Mouse (Mus musculus): ENCODE results near the gene Serpina9. TPM values are rescaled to one million over a fixed set of nuclear protein-coding genes. Genes with fewer than 3 reads are reported as not detected.
A peak's percentile ranks its signal among the peaks of the same experiment; 100 is the strongest.

Gene Serpina9
- polyA plus RNA-seq, 1 experiment from 2014 or later = not detected

DNA sequence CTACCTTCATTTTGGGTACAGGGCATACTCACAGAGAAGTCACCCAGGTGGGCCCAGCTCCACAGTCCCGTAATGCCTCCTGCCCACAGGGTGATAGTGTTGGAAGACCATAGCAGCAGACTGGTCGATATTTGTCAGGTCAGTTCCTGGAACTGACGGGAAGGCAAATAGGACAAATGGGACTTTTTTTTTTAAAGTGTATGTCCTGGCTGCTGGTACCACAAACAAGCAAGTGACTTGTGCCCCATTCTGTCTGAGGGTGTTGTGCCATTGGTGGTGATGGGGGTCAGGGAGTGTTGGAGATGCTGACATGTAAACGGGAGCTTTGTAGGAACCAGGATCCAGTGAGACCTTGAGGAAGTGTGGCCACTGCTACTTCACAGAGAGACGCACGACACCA lies 23.7 kb downstream of the Serpina9 start, which contains the start of gene Serpina11:
Serpina11 (minus strand) TSS at position 101 of the 400 bp plus-strand sequence.
- no peak for ATAC-seq (ENCODE audit: low read depth)
- Histone ChIP-seq H3K27ac (peak within 1 kb of the TSS; percentile 70), H3K4me1 (replicated peaks) (peaks cover 4% of the 10 kb centered on the region), H3K4me3 (replicated peaks) (no peak within 1 kb of the TSS), H3K36me3 (no peaks in the 10 kb centered on the region), H3K9ac (no peak within 1 kb of the TSS), H3K9me3 (replicated peaks) (no peaks in the 10 kb centered on the region), H3K27me3 (no peaks in the 10 kb centered on the region), H3K4me2 (0 out of 2 replicates have a peak within 1 kb of the TSS, but pooled peaks have one; percentile 19)
- 64% methylated on average over 6 of the region's 6 CpGs for WGBS (ENCODE audit: insufficient replicate concordance)
- DNase-seq = no peak

DNA sequence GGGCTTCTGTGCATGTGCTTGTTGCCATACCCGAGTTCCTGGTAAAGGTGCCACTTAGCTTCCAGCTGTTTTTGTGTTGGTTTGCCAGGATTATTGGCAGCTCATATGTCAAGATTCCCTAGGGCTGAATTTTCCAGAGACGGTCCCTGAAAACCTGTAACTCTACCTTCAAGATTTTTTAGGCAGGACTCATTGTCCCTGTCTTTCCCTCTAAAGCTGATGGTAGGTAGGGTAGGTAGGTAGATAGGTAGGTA lies 24.1 kb downstream of the Serpina9 start:
- 59% methylated on average over 2 of the region's 2 CpGs for WGBS (ENCODE audit: insufficient replicate concordance)

DNA sequence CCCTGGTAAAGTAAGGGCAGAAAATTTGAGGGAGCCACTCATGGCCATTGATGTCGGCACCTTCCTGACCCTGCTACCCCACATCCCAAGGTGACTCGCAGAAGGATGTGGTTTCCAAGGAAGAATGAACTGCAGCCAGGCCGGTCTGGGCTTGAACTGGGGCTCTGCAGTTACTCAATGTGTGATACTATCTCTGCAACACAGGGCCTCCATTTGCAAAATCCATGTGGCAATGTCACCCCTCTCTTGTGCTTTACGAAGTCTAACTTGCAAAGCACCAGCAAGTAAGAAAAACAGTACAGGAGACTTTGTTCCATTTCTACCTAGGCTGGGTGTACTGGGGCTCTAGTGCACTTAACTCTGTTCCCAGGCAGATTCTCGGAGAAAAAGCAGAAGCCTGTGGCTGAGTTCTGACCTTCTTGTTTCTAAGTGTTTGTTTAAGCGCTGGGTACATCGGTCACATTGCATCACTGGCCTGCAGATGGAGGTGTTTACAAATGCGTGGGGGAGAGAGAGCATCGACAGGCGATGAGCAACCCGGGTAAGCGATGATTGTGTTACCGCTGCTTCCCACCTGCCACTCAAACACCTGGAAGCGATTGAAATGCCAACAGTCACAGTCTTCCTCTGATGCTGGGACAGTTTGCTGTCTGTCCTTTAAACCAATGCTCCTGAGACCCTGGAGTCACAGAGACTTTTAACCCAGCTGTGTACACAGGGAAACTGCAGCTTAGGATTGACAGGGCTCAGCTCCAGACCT lies 24.6 kb downstream of the Serpina9 start:
- Histone ChIP-seq H3K27ac (peak overlapping the region; percentile 70), H3K9ac (no peak overlapping the region)

More for the DNA sequence above, 24.1 kb downstream of the Serpina9 start:
- DNase-seq (no peak), ATAC-seq (ENCODE audit: low read depth) (no peak)
- Histone ChIP-seq H3K9me3 (replicated peaks) (no peaks in the 10 kb centered on the region), H3K27me3 (no peaks in the 10 kb centered on the region), H3K4me2 (0 out of 2 replicates have a peak overlapping the region, but pooled peaks have one; percentile 19), H3K27ac (peak overlapping the region; percentile 70), H3K4me1 (replicated peaks) (peaks cover 4% of the 10 kb centered on the region), H3K4me3 (replicated peaks) (no peak overlapping the region), H3K36me3 (no peaks in the 10 kb centered on the region), H3K9ac (no peak overlapping the region)

DNA sequence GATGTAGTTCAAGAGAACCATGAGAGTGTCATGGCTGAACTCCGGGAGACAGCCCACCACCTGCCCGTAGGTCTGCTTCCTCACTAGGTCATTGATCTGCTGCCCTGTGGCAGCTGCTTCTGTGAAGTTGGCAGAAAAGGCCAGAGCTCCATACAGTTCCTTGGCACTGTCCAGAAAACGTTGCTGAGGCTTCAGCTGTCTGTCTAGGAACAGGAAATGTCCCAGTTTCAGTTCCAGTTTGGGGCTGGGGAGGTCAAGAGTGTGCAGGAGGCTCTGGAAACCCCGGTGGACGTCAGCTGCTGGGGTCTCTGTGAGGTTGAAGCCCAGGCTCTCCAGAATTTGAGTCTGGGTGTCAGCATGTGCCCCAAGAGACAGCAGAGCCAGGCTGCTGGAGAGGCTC lies 27.7 kb downstream of the Serpina9 start:
- H3K27ac ChIP-seq = no peak overlapping the region
- whole genome bisulfite sequencing (ENCODE audit: insufficient replicate concordance) = 46% methylated on average over 5 of the region's 5 CpGs
- peaks cover 4% of the 10 kb centered on the region for H3K4me1 ChIP-seq (replicated peaks)
- H3K9me3 ChIP-seq (replicated peaks) = no peaks in the 10 kb centered on the region
- H3K9ac ChIP-seq = no peak overlapping the region
- no peaks in the 10 kb centered on the region for H3K36me3 ChIP-seq
- no peaks in the 10 kb centered on the region for H3K27me3 ChIP-seq
- no peak overlapping the region for H3K4me3 ChIP-seq (replicated peaks)
- DNase-seq (no peak), ATAC-seq (ENCODE audit: low read depth) (no peak)
- no peak overlapping the region for H3K4me2 ChIP-seq

More for the DNA sequence above, 24.6 kb downstream of the Serpina9 start:
- H3K4me2 ChIP-seq = 0 out of 2 replicates have a peak overlapping the region, but pooled peaks have one; percentile 19
- H3K36me3 ChIP-seq = no peaks in the 10 kb centered on the region
- no peak overlapping the region for H3K4me3 ChIP-seq (replicated peaks)
- no peaks in the 10 kb centered on the region for H3K27me3 ChIP-seq
- DNase-seq (no peak), ATAC-seq (ENCODE audit: low read depth) (peak; percentile 61)
- no peaks in the 10 kb centered on the region for H3K9me3 ChIP-seq (replicated peaks)
- H3K4me1 ChIP-seq (replicated peaks) = peaks cover 4% of the 10 kb centered on the region
- 39% methylated on average over 14 of the region's 14 CpGs for WGBS (ENCODE audit: insufficient replicate concordance)

DNA sequence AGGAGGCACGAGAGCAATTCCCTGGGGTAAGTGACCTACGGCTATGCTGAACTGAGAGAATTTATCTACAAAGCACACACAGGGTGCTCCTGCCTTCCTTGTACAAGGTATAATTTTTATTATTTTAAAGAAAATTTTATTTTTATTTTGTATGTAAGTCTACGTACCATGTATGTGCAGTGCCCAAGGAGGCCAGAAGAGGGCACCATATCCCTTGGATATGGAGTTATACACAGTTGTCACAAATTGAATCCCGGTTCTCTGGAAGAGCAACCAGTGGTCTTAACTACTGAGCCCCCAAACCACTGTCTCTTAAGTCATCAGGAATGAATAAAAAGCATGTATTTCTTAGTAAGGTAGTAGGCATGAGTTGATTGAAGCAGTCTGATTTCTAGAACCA lies 28.6 kb downstream of the Serpina9 start:
- no peak overlapping the region for H3K4me3 ChIP-seq (replicated peaks)
- peaks cover 4% of the 10 kb centered on the region; the same call in 1 of the 2 replicates for H3K4me1 ChIP-seq (replicated peaks)
- WGBS (ENCODE audit: insufficient replicate concordance) = 60% methylated on average over 4 of the region's 4 CpGs
- H3K36me3 ChIP-seq = no peaks in the 10 kb centered on the region
- H3K27me3 ChIP-seq = no peaks in the 10 kb centered on the region
- no peak for DNase-seq
- H3K9me3 ChIP-seq (replicated peaks) = no peaks in the 10 kb centered on the region
- no peak for ATAC-seq (ENCODE audit: low read depth)
- no peak overlapping the region for H3K9ac ChIP-seq
- no peak overlapping the region for H3K27ac ChIP-seq
- H3K4me2 ChIP-seq = no peak overlapping the region

DNA sequence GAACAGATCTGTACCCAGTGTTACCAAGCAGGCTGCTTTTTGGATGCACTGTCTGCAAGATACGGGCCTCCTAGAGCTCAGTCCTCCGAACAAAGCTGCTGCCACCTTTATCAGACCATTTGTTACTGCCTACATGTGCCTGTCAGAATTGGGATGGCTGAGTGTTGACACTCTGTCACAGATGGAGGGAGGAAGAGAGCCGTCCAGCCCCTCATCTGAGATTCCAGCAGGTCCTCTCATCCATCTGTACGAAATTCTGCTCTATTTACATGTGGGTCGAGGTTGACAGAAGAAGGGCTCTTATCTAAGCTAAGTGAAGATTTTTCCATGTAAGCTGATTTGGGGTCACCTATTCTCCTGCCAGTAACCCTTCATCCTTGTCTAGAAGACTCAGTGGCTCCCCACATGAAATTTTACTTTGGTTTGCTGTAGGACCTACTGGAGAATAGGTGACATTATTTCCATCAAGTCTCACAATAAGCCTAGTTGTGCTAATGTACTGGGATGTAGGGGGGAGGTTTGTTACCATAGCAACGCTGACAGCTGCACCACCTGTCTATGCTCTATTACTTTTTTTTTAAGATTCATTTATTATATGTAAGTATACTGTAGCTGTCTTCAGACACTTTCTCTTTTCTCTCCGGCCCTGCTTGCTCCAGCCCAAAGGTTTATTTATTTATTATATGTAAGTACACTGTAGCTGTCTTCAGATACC lies 31.8 kb downstream of the Serpina9 start:
- H3K9me3 ChIP-seq (replicated peaks) = no peaks in the 10 kb centered on the region
- ATAC-seq (ENCODE audit: low read depth) (no peak), DNase-seq (no peak)
- no peaks in the 10 kb centered on the region for H3K27me3 ChIP-seq
- H3K4me3 ChIP-seq (replicated peaks) = no peak overlapping the region
- WGBS (ENCODE audit: insufficient replicate concordance) = 63% methylated on average over 7 of the region's 7 CpGs
- H3K4me1 ChIP-seq (replicated peaks) = no peaks in the 10 kb centered on the region
- no peaks in the 10 kb centered on the region for H3K36me3 ChIP-seq
- no peak overlapping the region for H3K9ac ChIP-seq
- H3K4me2 ChIP-seq = no peak overlapping the region
- H3K27ac ChIP-seq = no peak overlapping the region

DNA sequence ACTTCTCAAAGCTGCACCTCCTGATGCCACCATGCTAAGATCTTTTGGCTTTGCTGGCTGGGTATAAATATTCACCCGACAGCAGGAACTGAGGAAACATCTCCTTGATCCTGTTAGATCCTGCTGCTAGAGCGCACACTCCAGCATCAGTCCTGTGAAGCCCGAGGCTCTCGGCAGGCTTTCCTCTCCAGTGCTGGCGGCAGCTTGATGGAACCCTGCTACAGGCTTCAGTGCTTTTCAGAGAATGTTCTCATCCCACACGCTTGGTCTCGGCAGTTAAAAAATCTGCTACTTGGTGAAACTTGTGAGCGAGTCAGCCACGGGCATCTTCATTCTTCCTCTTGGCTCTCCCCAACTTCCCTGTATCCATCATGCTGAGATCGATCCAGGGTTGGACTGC lies 35.3 kb downstream of the Serpina9 start:
- no peak overlapping the region for H3K27ac ChIP-seq
- WGBS (ENCODE audit: insufficient replicate concordance) = 72% methylated on average over 10 of the region's 10 CpGs
- H3K9ac ChIP-seq = no peak overlapping the region
- H3K36me3 ChIP-seq = no peaks in the 10 kb centered on the region
- no peak overlapping the region for H3K4me3 ChIP-seq (replicated peaks)
- H3K27me3 ChIP-seq = no peaks in the 10 kb centered on the region
- H3K4me2 ChIP-seq = no peak overlapping the region
- H3K9me3 ChIP-seq (replicated peaks) = no peaks in the 10 kb centered on the region
- H3K4me1 ChIP-seq (replicated peaks) = no peaks in the 10 kb centered on the region
- ATAC-seq (ENCODE audit: low read depth) (no peak), DNase-seq (no peak)

DNA sequence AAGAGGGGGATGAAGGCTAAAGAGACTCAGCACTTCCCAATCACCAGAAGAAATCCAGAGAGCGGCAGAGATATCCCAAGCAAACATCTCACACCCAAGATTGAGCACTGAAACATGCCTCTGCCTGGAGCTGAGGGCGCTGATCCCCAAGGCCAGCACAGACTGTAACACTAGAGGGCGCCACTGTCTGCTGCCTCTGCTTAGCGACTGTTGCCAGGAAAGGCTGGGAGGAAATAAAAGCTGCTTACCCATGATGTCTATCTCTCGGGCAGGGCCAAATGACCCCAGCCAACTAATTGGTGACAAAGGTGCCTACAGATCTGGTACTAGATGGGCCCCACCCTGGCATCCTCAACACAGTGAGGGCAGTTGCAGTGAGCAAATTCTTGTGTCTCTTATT lies 35.7 kb downstream of the Serpina9 start:
- no peak overlapping the region for H3K4me2 ChIP-seq
- no peak overlapping the region for H3K27ac ChIP-seq
- DNase-seq (no peak), ATAC-seq (ENCODE audit: low read depth) (no peak)
- no peaks in the 10 kb centered on the region for H3K27me3 ChIP-seq
- no peaks in the 10 kb centered on the region for H3K4me1 ChIP-seq (replicated peaks)
- H3K36me3 ChIP-seq = no peaks in the 10 kb centered on the region
- no peak overlapping the region for H3K9ac ChIP-seq
- no peaks in the 10 kb centered on the region for H3K9me3 ChIP-seq (replicated peaks)
- WGBS (ENCODE audit: insufficient replicate concordance) = 29% methylated on average over 5 of the region's 5 CpGs
- no peak overlapping the region for H3K4me3 ChIP-seq (replicated peaks)

DNA sequence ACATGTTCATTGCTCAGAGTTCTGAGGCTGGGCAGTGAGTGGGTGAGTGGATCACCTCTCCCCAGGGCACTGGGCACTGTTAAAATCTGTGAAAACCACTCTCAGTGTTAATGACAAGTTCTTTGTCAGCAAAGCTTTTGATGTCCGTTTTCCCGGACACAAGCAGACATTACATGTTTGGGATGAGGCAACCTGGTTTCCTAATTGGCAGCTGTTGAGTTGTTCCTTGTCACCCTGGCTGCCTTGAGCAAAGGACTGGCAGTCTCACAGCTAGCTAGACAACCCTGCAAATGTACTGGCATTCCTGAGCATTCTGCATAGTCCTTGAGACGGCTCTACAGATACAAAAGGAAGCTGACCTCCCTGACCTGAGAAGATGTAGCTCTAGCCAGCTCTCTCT lies 36.5 kb downstream of the Serpina9 start:
- Histone ChIP-seq H3K9ac (no peak overlapping the region), H3K27ac (no peak overlapping the region), H3K27me3 (no peaks in the 10 kb centered on the region), H3K9me3 (replicated peaks) (no peaks in the 10 kb centered on the region), H3K36me3 (no peaks in the 10 kb centered on the region), H3K4me3 (replicated peaks) (no peak overlapping the region), H3K4me1 (replicated peaks) (no peaks in the 10 kb centered on the region), H3K4me2 (no peak overlapping the region)
- DNase-seq = no peak
- no peak for ATAC-seq (ENCODE audit: low read depth)
- WGBS (ENCODE audit: insufficient replicate concordance) = 70% methylated on average over 3 of the region's 3 CpGs

DNA sequence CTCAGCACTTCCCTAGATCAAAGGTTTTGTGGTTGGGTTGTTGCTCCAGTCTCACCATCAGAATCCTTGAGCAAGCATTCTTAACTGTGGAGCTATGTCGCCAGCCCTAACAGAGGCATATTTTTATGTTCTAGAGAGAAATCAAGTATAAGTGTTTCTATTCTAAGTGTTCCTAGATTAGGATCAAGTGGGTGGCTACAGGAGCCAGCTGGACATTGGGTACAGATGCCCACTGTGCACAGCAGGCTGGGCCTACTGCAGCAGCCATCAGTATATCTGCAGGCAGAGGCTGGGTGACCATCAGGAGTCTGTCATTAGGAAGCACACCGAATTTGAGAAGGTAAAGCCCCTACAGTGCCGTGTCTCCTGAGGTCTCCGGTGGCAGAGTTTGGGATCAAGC lies 42.5 kb downstream of the Serpina9 start:
- ATAC-seq (ENCODE audit: low read depth) (no peak), DNase-seq (no peak)
- Histone ChIP-seq H3K27ac (no peak overlapping the region), H3K9me3 (replicated peaks) (peaks cover 3% of the 10 kb centered on the region; the same call in 1 of the 2 replicates), H3K4me2 (no peak overlapping the region), H3K4me3 (replicated peaks) (no peak overlapping the region), H3K27me3 (no peaks in the 10 kb centered on the region), H3K4me1 (replicated peaks) (no peaks in the 10 kb centered on the region), H3K9ac (no peak overlapping the region), H3K36me3 (no peaks in the 10 kb centered on the region)
- 70% methylated on average over 4 of the region's 4 CpGs for WGBS (ENCODE audit: insufficient replicate concordance)

DNA sequence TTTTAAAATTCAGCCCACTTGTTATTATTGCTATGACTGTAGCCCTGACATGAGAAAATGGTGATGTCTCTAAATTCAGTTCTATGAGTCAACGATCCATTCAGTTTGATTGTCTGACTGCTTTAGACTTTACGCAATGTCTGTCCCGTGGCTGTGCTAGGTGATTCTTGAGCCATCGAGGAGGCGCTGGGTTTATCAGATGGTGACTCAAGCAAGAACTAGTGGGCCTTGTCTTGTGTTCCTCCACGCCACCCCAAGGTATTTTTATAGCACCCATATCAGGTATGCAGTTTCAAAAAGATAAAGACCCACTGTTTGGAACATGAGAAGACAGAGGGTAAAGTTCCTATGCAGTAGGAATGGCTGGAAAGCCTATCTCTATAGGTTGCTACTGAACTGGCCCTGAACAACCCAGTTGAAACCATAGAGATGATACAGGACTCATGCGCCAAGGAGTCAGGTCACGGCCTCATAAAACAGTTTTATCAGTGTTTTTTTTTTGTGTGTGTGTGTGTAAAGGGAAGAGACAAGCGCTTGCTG lies 43.9 kb downstream of the Serpina9 start:
- Histone ChIP-seq H3K27me3 (no peaks in the 10 kb centered on the region), H3K27ac (no peak overlapping the region), H3K4me2 (no peak overlapping the region), H3K9me3 (replicated peaks) (peaks cover 3% of the 10 kb centered on the region; the same call in 1 of the 2 replicates), H3K4me1 (replicated peaks) (no peaks in the 10 kb centered on the region), H3K4me3 (replicated peaks) (no peak overlapping the region), H3K9ac (no peak overlapping the region), H3K36me3 (no peaks in the 10 kb centered on the region)
- ATAC-seq (ENCODE audit: low read depth) (no peak), DNase-seq (no peak)
- WGBS (ENCODE audit: insufficient replicate concordance) = 72% methylated on average over 9 of the region's 9 CpGs

Data from liver, embryonic 13.5 days (tissue).